Mouse (Mus musculus): ENCODE results near the gene Ankrd13b. TPM values are rescaled to one million over a fixed set of nuclear protein-coding genes. Genes with fewer than 3 reads are reported as not detected.

Gene Ankrd13b
- polyA plus RNA-seq, 1 experiment from 2014 or later = 31.9 TPM

GRCm38 (mm10) chr11:77511336-77511735, 21.9 kb upstream of the Ankrd13b start:
- H3K27ac ChIP-seq (ENCODE audit: low read length) = no peak overlapping the region
- no peak overlapping the region for H3K4me3 ChIP-seq (ENCODE audit: low read depth, low read length)
- peaks cover 31% of the 10 kb centered on the region for H3K4me1 ChIP-seq (ENCODE audit: control insufficient read depth, insufficient read depth, low read length)
- H3K9ac ChIP-seq (ENCODE audit: low read depth, low read length) = no peak overlapping the region
- no peaks in the 10 kb centered on the region for H3K9me3 ChIP-seq (replicated peaks; ENCODE audit: control insufficient read depth, low read length, poor library complexity, severe bottlenecking)
- peaks cover 13% of the 10 kb centered on the region for H3K27me3 ChIP-seq (ENCODE audit: control insufficient read depth, insufficient read depth, low read depth, low read length)
- H3K36me3 ChIP-seq (ENCODE audit: control insufficient read depth, insufficient read depth, low read length) = peaks cover 9% of the 10 kb centered on the region
- H3K4me2 ChIP-seq (ENCODE audit: low read length) = no peak overlapping the region
- 80% methylated on average over 5 of the region's 5 CpGs for WGBS
- no peak for ATAC-seq

GRCm38 (mm10) chr11:77508068-77509021, 18.9 kb upstream of the Ankrd13b start:
- Histone ChIP-seq H3K27ac (ENCODE audit: low read length) (no peak overlapping the region), H3K4me1 (ENCODE audit: control insufficient read depth, insufficient read depth, low read length) (peaks cover 12% of the 10 kb centered on the region), H3K36me3 (ENCODE audit: control insufficient read depth, insufficient read depth, low read length) (peaks cover 37% of the 10 kb centered on the region), H3K9ac (ENCODE audit: low read depth, low read length) (peak overlapping the region; percentile 56), H3K9me3 (replicated peaks; ENCODE audit: control insufficient read depth, low read length, poor library complexity, severe bottlenecking) (no peaks in the 10 kb centered on the region), H3K4me3 (ENCODE audit: low read depth, low read length) (peak overlapping the region; percentile 35), H3K4me2 (ENCODE audit: low read length) (peak overlapping the region; percentile 67), H3K27me3 (ENCODE audit: control insufficient read depth, insufficient read depth, low read depth, low read length) (no peaks in the 10 kb centered on the region)
- ATAC-seq = peak; percentile 75
- WGBS = 22% methylated on average over 48 of the region's 49 CpGs

- ATAC-seq = peak; percentile 6; the same call in 1 of the 2 replicates
- Histone ChIP-seq H3K9ac (ENCODE audit: low read depth, low read length) (no peak overlapping the region), H3K36me3 (ENCODE audit: control insufficient read depth, insufficient read depth, low read length) (peaks cover 41% of the 10 kb centered on the region), H3K9me3 (replicated peaks; ENCODE audit: control insufficient read depth, low read length, poor library complexity, severe bottlenecking) (no peaks in the 10 kb centered on the region), H3K27me3 (ENCODE audit: control insufficient read depth, insufficient read depth, low read depth, low read length) (no peaks in the 10 kb centered on the region), H3K4me2 (ENCODE audit: low read length) (no peak overlapping the region), H3K27ac (ENCODE audit: low read length) (no peak overlapping the region), H3K4me1 (ENCODE audit: control insufficient read depth, insufficient read depth, low read length) (peaks cover 9% of the 10 kb centered on the region), H3K4me3 (ENCODE audit: low read depth, low read length) (no peak overlapping the region)
- 70% methylated on average over 4 of the region's 4 CpGs for WGBS
Observed at GRCm38 (mm10) chr11:77507426-77507825, 17.9 kb upstream of the Ankrd13b start.

- Histone ChIP-seq H3K9me3 (replicated peaks; ENCODE audit: control insufficient read depth, low read length, poor library complexity, severe bottlenecking) (no peaks in the 10 kb centered on the region), H3K27ac (ENCODE audit: low read length) (no peak overlapping the region), H3K4me2 (ENCODE audit: low read length) (no peak overlapping the region), H3K4me1 (ENCODE audit: control insufficient read depth, insufficient read depth, low read length) (peaks cover 6% of the 10 kb centered on the region; the same call in 1 of the 2 replicates), H3K9ac (ENCODE audit: low read depth, low read length) (no peak overlapping the region), H3K4me3 (ENCODE audit: low read depth, low read length) (no peak overlapping the region), H3K36me3 (ENCODE audit: control insufficient read depth, insufficient read depth, low read length) (peaks cover 43% of the 10 kb centered on the region), H3K27me3 (ENCODE audit: control insufficient read depth, insufficient read depth, low read depth, low read length) (no peaks in the 10 kb centered on the region)
- ATAC-seq = no peak
- WGBS = 80% methylated on average over 6 of the region's 6 CpGs
Observed at GRCm38 (mm10) chr11:77506941-77507340, 17.5 kb upstream of the Ankrd13b start.

- no peaks in the 10 kb centered on the region for H3K27me3 ChIP-seq (ENCODE audit: control insufficient read depth, insufficient read depth, low read depth, low read length)
- H3K27ac ChIP-seq (ENCODE audit: low read length) = no peak overlapping the region
- WGBS = 81% methylated on average over 14 of the region's 14 CpGs
- no peak for ATAC-seq
- no peak overlapping the region for H3K9ac ChIP-seq (ENCODE audit: low read depth, low read length)
- no peak overlapping the region for H3K4me3 ChIP-seq (ENCODE audit: low read depth, low read length)
- no peaks in the 10 kb centered on the region for H3K9me3 ChIP-seq (replicated peaks; ENCODE audit: control insufficient read depth, low read length, poor library complexity, severe bottlenecking)
- peaks cover 43% of the 10 kb centered on the region for H3K36me3 ChIP-seq (ENCODE audit: control insufficient read depth, insufficient read depth, low read length)
- peaks cover 6% of the 10 kb centered on the region; the same call in 1 of the 2 replicates for H3K4me1 ChIP-seq (ENCODE audit: control insufficient read depth, insufficient read depth, low read length)
- no peak overlapping the region for H3K4me2 ChIP-seq (ENCODE audit: low read length)
Observed at GRCm38 (mm10) chr11:77506273-77506672, 16.8 kb upstream of the Ankrd13b start.

- no peaks in the 10 kb centered on the region for H3K27me3 ChIP-seq (ENCODE audit: control insufficient read depth, insufficient read depth, low read depth, low read length)
Observed at GRCm38 (mm10) chr11:77505291-77505980, 16.0 kb upstream of the Ankrd13b start.

GRCm38 (mm10) chr11:77504377-77504776, 14.9 kb upstream of the Ankrd13b start:
- WGBS = 95% methylated on average over 19 of the region's 19 CpGs
- H3K4me3 ChIP-seq (ENCODE audit: low read depth, low read length) = no peak overlapping the region
- peaks cover 11% of the 10 kb centered on the region for H3K4me1 ChIP-seq (ENCODE audit: control insufficient read depth, insufficient read depth, low read length)
- H3K36me3 ChIP-seq (ENCODE audit: control insufficient read depth, insufficient read depth, low read length) = peaks cover 48% of the 10 kb centered on the region
- no peaks in the 10 kb centered on the region for H3K27me3 ChIP-seq (ENCODE audit: control insufficient read depth, insufficient read depth, low read depth, low read length)
- H3K4me2 ChIP-seq (ENCODE audit: low read length) = no peak overlapping the region
- no peak overlapping the region for H3K27ac ChIP-seq (ENCODE audit: low read length)
- no peak overlapping the region for H3K9ac ChIP-seq (ENCODE audit: low read depth, low read length)
- no peak for ATAC-seq
- no peaks in the 10 kb centered on the region for H3K9me3 ChIP-seq (replicated peaks; ENCODE audit: control insufficient read depth, low read length, poor library complexity, severe bottlenecking)

More at GRCm38 (mm10) chr11:77505291-77505980, 16.0 kb upstream of the Ankrd13b start:
- Histone ChIP-seq H3K4me3 (ENCODE audit: low read depth, low read length) (no peak overlapping the region), H3K9ac (ENCODE audit: low read depth, low read length) (no peak overlapping the region), H3K9me3 (replicated peaks; ENCODE audit: control insufficient read depth, low read length, poor library complexity, severe bottlenecking) (no peaks in the 10 kb centered on the region), H3K4me1 (ENCODE audit: control insufficient read depth, insufficient read depth, low read length) (peaks cover 10% of the 10 kb centered on the region), H3K36me3 (ENCODE audit: control insufficient read depth, insufficient read depth, low read length) (peaks cover 45% of the 10 kb centered on the region), H3K4me2 (ENCODE audit: low read length) (no peak overlapping the region), H3K27ac (ENCODE audit: low read length) (no peak overlapping the region)
- 92% methylated on average over 22 of the region's 22 CpGs for WGBS
- ATAC-seq = no peak

- Histone ChIP-seq H3K27me3 (ENCODE audit: control insufficient read depth, insufficient read depth, low read depth, low read length) (no peaks in the 10 kb centered on the region), H3K36me3 (ENCODE audit: control insufficient read depth, insufficient read depth, low read length) (peaks cover 48% of the 10 kb centered on the region), H3K4me2 (ENCODE audit: low read length) (no peak overlapping the region), H3K9ac (ENCODE audit: low read depth, low read length) (no peak overlapping the region), H3K4me3 (ENCODE audit: low read depth, low read length) (no peak overlapping the region), H3K27ac (ENCODE audit: low read length) (no peak overlapping the region), H3K9me3 (replicated peaks; ENCODE audit: control insufficient read depth, low read length, poor library complexity, severe bottlenecking) (no peaks in the 10 kb centered on the region), H3K4me1 (ENCODE audit: control insufficient read depth, insufficient read depth, low read length) (peaks cover 9% of the 10 kb centered on the region)
- no peak for ATAC-seq
- WGBS = 74% methylated on average over 3 of the region's 3 CpGs
Observed at GRCm38 (mm10) chr11:77503511-77503910, 14.0 kb upstream of the Ankrd13b start.

GRCm38 (mm10) chr11:77502481-77502880, 13.0 kb upstream of the Ankrd13b start:
- Histone ChIP-seq H3K27me3 (ENCODE audit: control insufficient read depth, insufficient read depth, low read depth, low read length) (no peaks in the 10 kb centered on the region), H3K36me3 (ENCODE audit: control insufficient read depth, insufficient read depth, low read length) (peaks cover 48% of the 10 kb centered on the region), H3K4me3 (ENCODE audit: low read depth, low read length) (no peak overlapping the region), H3K9me3 (replicated peaks; ENCODE audit: control insufficient read depth, low read length, poor library complexity, severe bottlenecking) (no peaks in the 10 kb centered on the region), H3K4me2 (ENCODE audit: low read length) (no peak overlapping the region), H3K4me1 (ENCODE audit: control insufficient read depth, insufficient read depth, low read length) (peaks cover 7% of the 10 kb centered on the region), H3K27ac (ENCODE audit: low read length) (no peak overlapping the region), H3K9ac (ENCODE audit: low read depth, low read length) (no peak overlapping the region)
- ATAC-seq = no peak
- 90% methylated on average over 6 of the region's 6 CpGs for WGBS
